Mouse (Mus musculus): ENCODE results near the gene Dcun1d1. TPM values are rescaled to one million over a fixed set of nuclear protein-coding genes. Genes with fewer than 3 reads are reported as not detected.

The Dcun1d1 gene
- polyA plus RNA-seq, 1 experiment from 2014 or later = 84.7 TPM

GRCm38 (mm10) chr3:35967366-35967921 lies 30.2 kb upstream of the Dcun1d1 start:
- WGBS = 87% methylated on average over 8 of the region's 8 CpGs
- H3K4me3 ChIP-seq (ENCODE audit: low read depth, low read length) = no peak overlapping the region
- H3K9me3 ChIP-seq (ENCODE audit: control insufficient read depth, low read length) = no peaks in the 10 kb centered on the region
- H3K9ac ChIP-seq (ENCODE audit: low read length) = no peak overlapping the region
- no peaks in the 10 kb centered on the region for H3K4me1 ChIP-seq (replicated peaks; ENCODE audit: control insufficient read depth, insufficient read depth)
- no peak overlapping the region for H3K4me2 ChIP-seq (replicated peaks; ENCODE audit: low read depth)
- no peaks in the 10 kb centered on the region for H3K27me3 ChIP-seq (ENCODE audit: control insufficient read depth, insufficient read depth, low read length)
- H3K36me3 ChIP-seq (ENCODE audit: control insufficient read depth, insufficient read depth, low read length) = peaks cover 2% of the 10 kb centered on the region; the same call in 1 of the 2 replicates
- DNase-seq (ENCODE audit: low spot score) (no peak), ATAC-seq (ENCODE audit: low FRiP score, low TSS enrichment) (no peak)
- no peak overlapping the region for H3K27ac ChIP-seq (replicated peaks)
- TF ChIP-seq EP300 (optimal IDR thresholded peaks at IDR 0.05) = no peak
- TF ChIP-seq CTCF (IDR thresholded peaks at IDR 0.05; ENCODE audit: low read depth) = no peak

- no peak overlapping the region for H3K4me2 ChIP-seq (replicated peaks; ENCODE audit: low read depth)
- DNase-seq (ENCODE audit: low spot score) (no peak), ATAC-seq (ENCODE audit: low FRiP score, low TSS enrichment) (no peak)
- no peaks in the 10 kb centered on the region for H3K27me3 ChIP-seq (ENCODE audit: control insufficient read depth, insufficient read depth, low read length)
- H3K27ac ChIP-seq (replicated peaks) = no peak overlapping the region
- H3K4me1 ChIP-seq (replicated peaks; ENCODE audit: control insufficient read depth, insufficient read depth) = no peaks in the 10 kb centered on the region
- TF ChIP-seq EP300 (optimal IDR thresholded peaks at IDR 0.05) = no peak
- no peak for TF ChIP-seq CTCF (IDR thresholded peaks at IDR 0.05; ENCODE audit: low read depth)
- 81% methylated on average over 2 of the region's 2 CpGs for WGBS
- H3K9me3 ChIP-seq (ENCODE audit: control insufficient read depth, low read length) = no peaks in the 10 kb centered on the region
- no peak overlapping the region for H3K4me3 ChIP-seq (ENCODE audit: low read depth, low read length)
- H3K9ac ChIP-seq (ENCODE audit: low read length) = no peak overlapping the region
- no peaks in the 10 kb centered on the region; the same call in 1 of the 2 replicates for H3K36me3 ChIP-seq (ENCODE audit: control insufficient read depth, insufficient read depth, low read length)
These were observed 29.2 kb upstream of the Dcun1d1 start for GRCm38 (mm10) chr3:35966493-35966892.

GRCm38 (mm10) chr3:35964928-35965327 lies 27.7 kb upstream of the Dcun1d1 start:
- TF ChIP-seq EP300 (optimal IDR thresholded peaks at IDR 0.05) (no peak), CTCF (IDR thresholded peaks at IDR 0.05; ENCODE audit: low read depth) (no peak)
- H3K27ac ChIP-seq (replicated peaks) = no peak overlapping the region
- H3K4me3 ChIP-seq (ENCODE audit: low read depth, low read length) = no peak overlapping the region
- no peak for DNase-seq (ENCODE audit: low spot score)
- WGBS = 80% methylated on average over 4 of the region's 4 CpGs
- H3K36me3 ChIP-seq (ENCODE audit: control insufficient read depth, insufficient read depth, low read length) = no peaks in the 10 kb centered on the region; the same call in 1 of the 2 replicates
- H3K4me1 ChIP-seq (replicated peaks; ENCODE audit: control insufficient read depth, insufficient read depth) = no peaks in the 10 kb centered on the region
- no peak overlapping the region for H3K4me2 ChIP-seq (replicated peaks; ENCODE audit: low read depth)
- no peaks in the 10 kb centered on the region for H3K27me3 ChIP-seq (ENCODE audit: control insufficient read depth, insufficient read depth, low read length)
- no peaks in the 10 kb centered on the region for H3K9me3 ChIP-seq (ENCODE audit: control insufficient read depth, low read length)
- ATAC-seq (ENCODE audit: low FRiP score, low TSS enrichment) = no peak
- no peak overlapping the region for H3K9ac ChIP-seq (ENCODE audit: low read length)

GRCm38 (mm10) chr3:35963921-35964320 lies 26.7 kb upstream of the Dcun1d1 start:
- WGBS = 93% methylated on average over 5 of the region's 5 CpGs

GRCm38 (mm10) chr3:35963401-35963800 lies 26.2 kb upstream of the Dcun1d1 start:
- WGBS = 91% methylated on average over 4 of the region's 4 CpGs
- Histone ChIP-seq H3K4me3 (ENCODE audit: low read depth, low read length) (no peak overlapping the region), H3K27ac (replicated peaks) (no peak overlapping the region), H3K27me3 (ENCODE audit: control insufficient read depth, insufficient read depth, low read length) (no peaks in the 10 kb centered on the region), H3K36me3 (ENCODE audit: control insufficient read depth, insufficient read depth, low read length) (no peaks in the 10 kb centered on the region; the same call in 1 of the 2 replicates), H3K4me2 (replicated peaks; ENCODE audit: low read depth) (no peak overlapping the region), H3K4me1 (replicated peaks; ENCODE audit: control insufficient read depth, insufficient read depth) (no peaks in the 10 kb centered on the region), H3K9me3 (ENCODE audit: control insufficient read depth, low read length) (no peaks in the 10 kb centered on the region), H3K9ac (ENCODE audit: low read length) (no peak overlapping the region)
- ATAC-seq (ENCODE audit: low FRiP score, low TSS enrichment) = no peak
- DNase-seq (ENCODE audit: low spot score) = no peak
- TF ChIP-seq CTCF (IDR thresholded peaks at IDR 0.05; ENCODE audit: low read depth) = no peak
- no peak for TF ChIP-seq EP300 (optimal IDR thresholded peaks at IDR 0.05)

More at GRCm38 (mm10) chr3:35963921-35964320, 26.7 kb upstream of the Dcun1d1 start:
- no peak overlapping the region for H3K9ac ChIP-seq (ENCODE audit: low read length)
- H3K9me3 ChIP-seq (ENCODE audit: control insufficient read depth, low read length) = no peaks in the 10 kb centered on the region
- H3K4me1 ChIP-seq (replicated peaks; ENCODE audit: control insufficient read depth, insufficient read depth) = no peaks in the 10 kb centered on the region
- ATAC-seq (ENCODE audit: low FRiP score, low TSS enrichment) (no peak), DNase-seq (ENCODE audit: low spot score) (no peak)
- no peak overlapping the region for H3K4me3 ChIP-seq (ENCODE audit: low read depth, low read length)
- no peak for TF ChIP-seq EP300 (optimal IDR thresholded peaks at IDR 0.05)
- no peak for TF ChIP-seq CTCF (IDR thresholded peaks at IDR 0.05; ENCODE audit: low read depth)
- no peaks in the 10 kb centered on the region; the same call in 1 of the 2 replicates for H3K36me3 ChIP-seq (ENCODE audit: control insufficient read depth, insufficient read depth, low read length)
- H3K27me3 ChIP-seq (ENCODE audit: control insufficient read depth, insufficient read depth, low read length) = no peaks in the 10 kb centered on the region
- H3K27ac ChIP-seq (replicated peaks) = no peak overlapping the region
- no peak overlapping the region for H3K4me2 ChIP-seq (replicated peaks; ENCODE audit: low read depth)

- Histone ChIP-seq H3K36me3 (ENCODE audit: control insufficient read depth, insufficient read depth, low read length) (no peaks in the 10 kb centered on the region; the same call in 1 of the 2 replicates), H3K4me2 (replicated peaks; ENCODE audit: low read depth) (no peak overlapping the region), H3K9ac (ENCODE audit: low read length) (no peak overlapping the region), H3K27ac (replicated peaks) (no peak overlapping the region), H3K27me3 (ENCODE audit: control insufficient read depth, insufficient read depth, low read length) (no peaks in the 10 kb centered on the region), H3K4me1 (replicated peaks; ENCODE audit: control insufficient read depth, insufficient read depth) (no peaks in the 10 kb centered on the region), H3K4me3 (ENCODE audit: low read depth, low read length) (no peak overlapping the region), H3K9me3 (ENCODE audit: control insufficient read depth, low read length) (no peaks in the 10 kb centered on the region)
- WGBS = 95% methylated on average over 5 of the region's 5 CpGs
- ATAC-seq (ENCODE audit: low FRiP score, low TSS enrichment) = 0 out of 2 replicates have a peak, but pooled peaks have one; percentile 35
- TF ChIP-seq EP300 (optimal IDR thresholded peaks at IDR 0.05) (no peak), CTCF (IDR thresholded peaks at IDR 0.05; ENCODE audit: low read depth) (peak; percentile 47)
- DNase-seq (ENCODE audit: low spot score) = peak; percentile 26
These were observed 25.7 kb upstream of the Dcun1d1 start for GRCm38 (mm10) chr3:35962967-35963366.

Measured in stomach, postnatal 0 days (tissue).